Mouse (Mus musculus) lung, postnatal 0 days (tissue): ENCODE measurements around the gene Tsc1.

Experiments used
- CTCF ChIP-seq: IDR thresholded peaks from 2 replicates; pipeline ENCODE4 v1.5.1; 2016; ENCODE audit warnings: antibody characterized with exemption, mild to moderate bottlenecking
- EP300 ChIP-seq: IDR thresholded peaks from 2 replicates; pipeline ENCODE4 v1.6.1; 2016; ENCODE audit warnings: antibody characterized with exemption, mild to moderate bottlenecking, control low read depth

DNA sequence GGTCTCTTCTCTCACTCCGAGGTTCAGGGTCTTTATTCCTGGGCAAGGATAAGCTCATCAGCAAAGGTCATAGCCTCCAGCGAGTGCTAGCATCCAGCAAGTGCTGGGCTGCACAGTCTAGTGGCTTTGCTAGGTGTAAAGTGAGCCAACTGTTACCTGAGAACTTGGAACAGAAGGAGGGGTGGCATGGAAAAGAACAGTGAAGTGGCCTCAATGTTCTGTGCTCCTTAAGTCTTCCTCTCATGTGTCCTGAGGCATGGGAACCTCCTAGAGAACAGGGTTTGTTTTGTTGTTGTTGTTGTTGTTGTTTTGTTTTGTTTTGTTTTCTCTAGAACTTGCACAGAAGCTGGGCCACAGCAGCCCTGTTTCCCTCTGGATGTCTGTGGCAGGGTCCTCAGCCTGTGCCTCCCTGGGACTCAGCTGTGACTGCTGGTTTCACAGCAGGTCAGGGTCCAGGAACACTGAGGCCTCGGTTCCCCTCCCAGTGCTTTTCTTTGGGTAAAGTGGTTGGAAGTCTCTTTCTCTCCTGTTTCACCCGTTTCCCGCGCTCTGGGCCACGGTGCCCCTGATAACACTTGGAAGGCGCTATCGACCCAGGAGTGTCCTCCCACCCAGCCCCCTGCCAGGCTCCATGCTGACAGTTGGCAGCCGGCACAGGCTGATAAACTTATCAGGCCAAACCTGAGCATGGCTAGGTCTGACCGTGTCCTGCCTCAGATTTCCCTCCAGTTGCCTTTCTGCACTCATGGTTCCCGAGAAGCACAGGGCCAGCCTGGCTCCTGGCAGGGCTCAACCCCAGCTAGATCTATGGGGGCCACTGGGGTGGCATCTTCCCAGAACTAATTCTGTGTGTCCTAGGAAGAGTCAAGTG lies 39.1 kb upstream of the Tsc1 start:
- TF ChIP-seq CTCF (no peak), EP300 (no peak)
